ENCODE assay signal across 12 mouse cellular contexts in genomic region chr4:140628971-140629370, GRCm38 (mm10). TPM values are rescaled to one million over a fixed set of nuclear protein-coding genes. Genes with fewer than 3 reads are reported as not detected.
DNase-seq lines count a peak whose midpoint lies in the region; ATAC-seq and TF ChIP-seq lines count a peak whose summit lies in the region.
"Had no signal": no experiment of that assay in that cellular context is flagged by ENCODE, and none has a peak within 500 bp of the region (broad histone marks: within the 10 kb centered on the region; RNA-seq: fewer than 3 reads in every experiment).

No protein-coding gene starts in this region.

- no peak for DNase-seq in gastrocnemius, adult 2 months
- DNase-seq in gastrocnemius, adult 18-20 months (ENCODE audit: low spot score), result no peak
- DNase-seq in kidney, adult 8-10 months, result no peak
- no peak for DNase-seq in embryonic facial prominence, embryonic 10.5 days (ENCODE audit: low spot score)
- no peak for DNase-seq in urinary bladder, postnatal 4 days (ENCODE audit: low spot score in 2 of 2)
- DNase-seq: B cell, adult 2 months; thymus, postnatal 4 days had no signal

- peaks cover 68% of the 10 kb centered on the region for H3K4me1 ChIP-seq in kidney, embryonic 16.5 days (ENCODE audit: insufficient read depth, low read length)
- peaks cover 77% of the 10 kb centered on the region for H3K4me1 ChIP-seq in embryonic facial prominence, embryonic 10.5 days
- peaks cover 54% of the 10 kb centered on the region for H3K4me1 ChIP-seq in limb, embryonic 12.5 days (replicated peaks)

- H3K36me3 ChIP-seq in kidney, embryonic 16.5 days (ENCODE audit: insufficient read depth, low read length), result no peaks in the 10 kb centered on the region
- peaks cover 31% of the 10 kb centered on the region for H3K36me3 ChIP-seq in embryonic facial prominence, embryonic 10.5 days (replicated peaks)
- peaks cover 19% of the 10 kb centered on the region for H3K36me3 ChIP-seq in limb, embryonic 12.5 days
- H3K36me3 ChIP-seq: stomach, embryonic 15.5 days had no signal

- no peak overlapping the region for H3K4me3 ChIP-seq in gastrocnemius, adult 2 months
- no peak overlapping the region for H3K4me3 ChIP-seq in kidney, embryonic 16.5 days (ENCODE audit: low read length)
- H3K4me3 ChIP-seq in embryonic facial prominence, embryonic 10.5 days, result no peak overlapping the region
- no peak overlapping the region for H3K4me3 ChIP-seq in limb, embryonic 12.5 days (replicated peaks)
- H3K4me3 ChIP-seq: stomach, embryonic 15.5 days had no signal

- 0 out of 2 replicates have a peak overlapping the region, but pooled peaks have one; percentile 16 for H3K9ac ChIP-seq in kidney, embryonic 16.5 days (replicated peaks; ENCODE audit: low read length)
- H3K9ac ChIP-seq in limb, embryonic 12.5 days (replicated peaks), result no peak overlapping the region
- H3K9ac ChIP-seq: liver, embryonic 14.5 days; stomach, embryonic 15.5 days had no signal

- WGBS in kidney, embryonic 16.5 days, result 60% methylated on average over 4 of the region's 4 CpGs
- 71% methylated on average over 4 of the region's 4 CpGs for WGBS in embryonic facial prominence, embryonic 10.5 days
- 70% methylated on average over 4 of the region's 4 CpGs for WGBS in limb, embryonic 12.5 days

- no peaks in the 10 kb centered on the region for H3K27me3 ChIP-seq in kidney, embryonic 16.5 days (ENCODE audit: insufficient read depth, low read length)
- no peaks in the 10 kb centered on the region for H3K27me3 ChIP-seq in embryonic facial prominence, embryonic 10.5 days (replicated peaks; ENCODE audit: low read depth, poor library complexity, severe bottlenecking)
- H3K27me3 ChIP-seq in limb, embryonic 12.5 days, result no peaks in the 10 kb centered on the region
- H3K27me3 ChIP-seq: stomach, embryonic 15.5 days had no signal

- H3K27ac ChIP-seq in gastrocnemius, adult 2 months, result peak overlapping the region; percentile 91
- peak overlapping the region; percentile 2; the same call in 1 of the 2 replicates for H3K27ac ChIP-seq in kidney, embryonic 16.5 days (ENCODE audit: low read length)
- H3K27ac ChIP-seq in embryonic facial prominence, embryonic 10.5 days (replicated peaks), result peak overlapping the region; percentile 72
- H3K27ac ChIP-seq in limb, embryonic 12.5 days, result peak overlapping the region; percentile 20; the same call in 1 of the 2 replicates
- H3K27ac ChIP-seq: liver, embryonic 14.5 days; stomach, embryonic 15.5 days had no signal

- no peak overlapping the region for H3K4me2 ChIP-seq in kidney, embryonic 16.5 days (replicated peaks; ENCODE audit: low read depth, low read length)
- no peak overlapping the region for H3K4me2 ChIP-seq in limb, embryonic 12.5 days
- H3K4me2 ChIP-seq: stomach, embryonic 15.5 days had no signal

- no peak for ATAC-seq in kidney, embryonic 16.5 days (ENCODE audit: low FRiP score, low TSS enrichment)
- ATAC-seq in limb, embryonic 12.5 days (ENCODE audit: insufficient number of reproducible peaks, insufficient read depth, low FRiP score, low TSS enrichment, low read depth), result no peak
- ATAC-seq in CD4-positive, CD25-positive, alpha-beta regulatory T cell, adult 4 months, result no peak

- TF ChIP-seq CTCF in gastrocnemius, adult 2 months (IDR thresholded peaks at IDR 0.05), result no peak

- H3K9me3 ChIP-seq in kidney, embryonic 16.5 days (ENCODE audit: low read length), result no peaks in the 10 kb centered on the region
- no peaks in the 10 kb centered on the region for H3K9me3 ChIP-seq in embryonic facial prominence, embryonic 10.5 days
- no peaks in the 10 kb centered on the region for H3K9me3 ChIP-seq in limb, embryonic 12.5 days
- H3K9me3 ChIP-seq: stomach, embryonic 15.5 days had no signal

- intact Hi-C loops in gastrocnemius, adult 2 months (cut with DNase I), result no loop called here

RNA-seq across cellular contexts. Expression of gene Arhgef10l, which starts 36.8 kb away (rescaled TPM):
- total RNA-seq in gastrocnemius, adult 2 months (2021), result 10 to 100 TPM; 50.9 to 66.3 TPM
- 10 to 100 TPM; 53.2 to 68.6 TPM for total RNA-seq in gastrocnemius, adult 18-20 months (2021)
- polyA plus RNA-seq in kidney, embryonic 16.5 days (2015; fragmentation: Nextera tagmentation; extraction: Ambion mirVana), result 25.4 and 27.7 TPM in 2 replicates
- polyA plus RNA-seq in embryonic facial prominence, embryonic 10.5 days (2016; fragmentation: Nextera tagmentation; extraction: Ambion mirVana), result 17.9 and 18.2 TPM in 2 replicates
- polyA plus RNA-seq in limb, embryonic 12.5 days (2016; fragmentation: Nextera tagmentation; extraction: Ambion mirVana), result 18.1 and 20.0 TPM in 2 replicates
- polyA plus RNA-seq in CD4-positive, CD25-positive, alpha-beta regulatory T cell, adult 4 months (2017; shearing (Covaris generic)), result under 1 TPM in 1 of 2 experiments, not detected in 1; 0.16 TPM

Comparison
In these comparisons a context has a peak if more than half of its experiments do, and no peak if none do; other contexts are left out.
1. H3K27ac ChIP-seq: peak in every context shown above with its lines; median percentile 91 in gastrocnemius, adult 2 months; 72 in embryonic facial prominence, embryonic 10.5 days; 20 in limb, embryonic 12.5 days; 2 in kidney, embryonic 16.5 days.
2. RNA of gene Arhgef10l, which starts 36.8 kb away (polyA plus RNA-seq): 25.4 to 27.7 TPM in kidney, embryonic 16.5 days, 18.1 to 20.0 TPM in limb, embryonic 12.5 days and 17.9 to 18.2 TPM in embryonic facial prominence, embryonic 10.5 days; 0.16 TPM in CD4-positive, CD25-positive, alpha-beta regulatory T cell, adult 4 months; every median in the first group is over 10 times any median in the second.